Mouse (Mus musculus): ENCODE results near the gene Tmem212.

GRCm38 (mm10) chr3:27907301-27907700, 11.1 kb upstream of the Tmem212 start:
- TF ChIP-seq CTCF (IDR thresholded peaks at IDR 0.05; ENCODE audit: control insufficient read depth, insufficient read depth, insufficient replicate concordance, low read depth, low read length) (no peak), POLR2A (IDR thresholded peaks at IDR 0.05; ENCODE audit: control insufficient read depth, low read depth, low read length) (no peak)
